Mouse (Mus musculus) spleen, adult 2 months (tissue): ENCODE measurements around the gene Pde11a. TPM values are rescaled to one million over a fixed set of nuclear protein-coding genes. Genes with fewer than 3 reads are reported as not detected.
A peak's percentile ranks its signal among the peaks of the same experiment; 100 is the strongest.

ENCODE experiments used
- DNase-seq, 2 experiments: peaks; one replicate each; pipeline versions ENCODE4 v3.0.0 to v3.0.0-alpha.2; 2012 to 2021; ENCODE audit warnings: low spot score in 2 of 2, low read depth in 1 of 2
- H3K27ac ChIP-seq: fragments of 200-500 bp; 2 replicates; pipeline ENCODE4 v1.5.1; 2012; ENCODE audit warnings: low read length, inconsistent platforms; ENCODE audit not compliant: insufficient read depth
- H3K27me3 ChIP-seq: fragments of 200-500 bp; 2 replicates; pipeline ENCODE4 v1.6.1; 2012; ENCODE audit warnings: mild to moderate bottlenecking, moderate library complexity, low read length, inconsistent platforms; ENCODE audit not compliant: control insufficient read depth, insufficient read depth
- H3K36me3 ChIP-seq: fragments of 200-500 bp; 2 replicates; pipeline ENCODE4 v1.6.1; 2012; ENCODE audit warnings: mild to moderate bottlenecking, low read length, inconsistent platforms; ENCODE audit not compliant: control insufficient read depth, insufficient read depth
- H3K4me1 ChIP-seq: fragments of 200-500 bp; 2 replicates; pipeline ENCODE4 v1.6.1; 2011; ENCODE audit warnings: inconsistent platforms; ENCODE audit not compliant: control insufficient read depth, insufficient read depth, insufficient read length
- H3K4me3 ChIP-seq: fragments of 200-500 bp; 2 replicates; pipeline ENCODE4 v1.5.1; 2011; ENCODE audit warnings: mild to moderate bottlenecking, inconsistent platforms; ENCODE audit not compliant: insufficient read depth, insufficient read length; ENCODE audit errors: extremely low read depth
- CTCF ChIP-seq: fragments of 200-500 bp; IDR thresholded peaks from 2 replicates; pipeline ENCODE4 v1.5.1; 2011; ENCODE audit warnings: mild to moderate bottlenecking, inconsistent platforms; ENCODE audit not compliant: insufficient read depth, insufficient read length, insufficient replicate concordance; ENCODE audit errors: extremely low read depth
- POLR2A ChIP-seq: fragments of 200-500 bp; IDR thresholded peaks from 2 replicates; pipeline ENCODE4 v1.6.1; 2011; ENCODE audit warnings: low read depth, low read length, inconsistent platforms
- WGBS: fragments of 180-500 bp; shearing (Covaris S2); methylation state at CpG from one replicate; pipeline ENCODE4 v1.1.7; 2018; 5-methylcytosine and 5-hydroxymethylcytosine counted together
- polyA plus RNA-seq: library from polyadenylated mRNA; depleted of rRNA; stranded (reverse); fragments of >200 nt; gene quantifications from 2 replicates; pipeline ENCODE4 v1.2.3, GENCODE M21; 2012

Gene Pde11a
- polyA plus RNA-seq, 1 experiment = 0.26 TPM

- DNase-seq = peak in 1 of 2 experiments; percentile 32
- Histone ChIP-seq H3K4me1 (no peaks in the 10 kb centered on the region), H3K36me3 (no peaks in the 10 kb centered on the region), H3K27me3 (no peaks in the 10 kb centered on the region), H3K27ac (peak overlapping the region; percentile 48; the same call in 1 of the 2 replicates), H3K4me3 (no peak overlapping the region)
- 19% methylated on average over 9 of the region's 9 CpGs for WGBS
- TF ChIP-seq POLR2A = no peak
- TF ChIP-seq CTCF = no peak
These were observed 123.4 kb downstream of the Pde11a start for GRCm38 (mm10) chr2:76215219-76215618.

GRCm38 (mm10) chr2:76185126-76185525 is 153.4 kb downstream of the Pde11a start:
- Histone ChIP-seq H3K27ac (no peak overlapping the region), H3K36me3 (no peaks in the 10 kb centered on the region), H3K4me1 (no peaks in the 10 kb centered on the region), H3K27me3 (no peaks in the 10 kb centered on the region), H3K4me3 (no peak overlapping the region)
- WGBS = 67% methylated on average over 1 of the region's 1 CpGs
- no peak for TF ChIP-seq CTCF
- no peak for TF ChIP-seq POLR2A
- no peak for DNase-seq

- 79% methylated on average over 4 of the region's 4 CpGs for WGBS
- Histone ChIP-seq H3K27me3 (no peaks in the 10 kb centered on the region), H3K36me3 (no peaks in the 10 kb centered on the region), H3K4me1 (no peaks in the 10 kb centered on the region), H3K27ac (no peak overlapping the region), H3K4me3 (no peak overlapping the region)
- no peak for DNase-seq
- TF ChIP-seq POLR2A (no peak), CTCF (no peak)
These were observed 175.8 kb downstream of the Pde11a start for GRCm38 (mm10) chr2:76162822-76163221.

GRCm38 (mm10) chr2:76158973-76159372 is 179.6 kb downstream of the Pde11a start:
- 86% methylated on average over 2 of the region's 2 CpGs for WGBS
- no peak for DNase-seq
- Histone ChIP-seq H3K4me3 (no peak overlapping the region), H3K36me3 (no peaks in the 10 kb centered on the region), H3K27me3 (no peaks in the 10 kb centered on the region), H3K4me1 (no peaks in the 10 kb centered on the region), H3K27ac (no peak overlapping the region)
- TF ChIP-seq POLR2A (no peak), CTCF (no peak)

- no peaks in the 10 kb centered on the region for H3K27me3 ChIP-seq
- no peak for DNase-seq
- H3K36me3 ChIP-seq = no peaks in the 10 kb centered on the region
- H3K27ac ChIP-seq = no peak overlapping the region
- H3K4me1 ChIP-seq = no peaks in the 10 kb centered on the region
- no peak overlapping the region for H3K4me3 ChIP-seq
- TF ChIP-seq POLR2A (no peak), CTCF (no peak)
- 88% methylated on average over 10 of the region's 10 CpGs for WGBS
These were observed 197.4 kb downstream of the Pde11a start for GRCm38 (mm10) chr2:76141136-76141535.

- WGBS = 24% methylated on average over 3 of the region's 3 CpGs
- H3K36me3 ChIP-seq = no peaks in the 10 kb centered on the region
- no peaks in the 10 kb centered on the region for H3K27me3 ChIP-seq
- H3K27ac ChIP-seq = no peak overlapping the region
- H3K4me1 ChIP-seq = no peaks in the 10 kb centered on the region; the same call in 1 of the 2 replicates
- TF ChIP-seq CTCF (no peak), POLR2A (no peak)
- no peak overlapping the region for H3K4me3 ChIP-seq
- no peak for DNase-seq
These were observed 205.6 kb downstream of the Pde11a start for GRCm38 (mm10) chr2:76132983-76133382.

- no peaks in the 10 kb centered on the region for H3K36me3 ChIP-seq
- H3K27ac ChIP-seq = no peak overlapping the region
- H3K4me3 ChIP-seq = no peak overlapping the region
- DNase-seq = no peak
- no peaks in the 10 kb centered on the region; the same call in 1 of the 2 replicates for H3K4me1 ChIP-seq
- H3K27me3 ChIP-seq = no peaks in the 10 kb centered on the region
- WGBS = 67% methylated on average over 12 of the region's 12 CpGs
- TF ChIP-seq POLR2A (no peak), CTCF (no peak)
These were observed 208.5 kb downstream of the Pde11a start for GRCm38 (mm10) chr2:76129933-76130627.
